Mouse (Mus musculus) lung, adult 18-20 months (tissue): ENCODE data around the gene Tdrd6.

Experiments
- DNase-seq, 2 experiments: peaks; one replicate each; pipeline ENCODE4 v3.0.0; 2022; ENCODE audit warnings: mixed read lengths in 2 of 2

The Tdrd6 gene

DNA sequence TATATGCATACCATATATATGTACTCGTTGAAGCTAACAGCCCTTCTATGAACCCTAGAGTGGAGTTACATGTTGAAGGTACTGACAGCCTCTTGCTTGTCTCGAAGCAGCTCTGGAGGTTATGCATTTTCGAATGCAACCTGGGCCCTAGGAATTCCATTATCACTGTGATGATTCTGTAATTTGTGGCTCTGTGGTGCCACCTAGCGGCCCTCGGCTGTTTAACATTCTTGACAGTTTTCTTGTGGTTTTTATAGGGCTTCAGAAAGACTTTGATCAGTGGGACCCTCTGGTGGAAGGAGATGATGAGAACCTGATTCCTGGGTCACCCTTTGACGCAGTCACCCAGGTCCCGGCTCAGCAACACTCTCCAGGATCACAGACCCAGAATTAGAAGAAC lies 18.5 kb downstream of the Tdrd6 start:
- peak; percentile 6 to 9 for DNase-seq

DNA sequence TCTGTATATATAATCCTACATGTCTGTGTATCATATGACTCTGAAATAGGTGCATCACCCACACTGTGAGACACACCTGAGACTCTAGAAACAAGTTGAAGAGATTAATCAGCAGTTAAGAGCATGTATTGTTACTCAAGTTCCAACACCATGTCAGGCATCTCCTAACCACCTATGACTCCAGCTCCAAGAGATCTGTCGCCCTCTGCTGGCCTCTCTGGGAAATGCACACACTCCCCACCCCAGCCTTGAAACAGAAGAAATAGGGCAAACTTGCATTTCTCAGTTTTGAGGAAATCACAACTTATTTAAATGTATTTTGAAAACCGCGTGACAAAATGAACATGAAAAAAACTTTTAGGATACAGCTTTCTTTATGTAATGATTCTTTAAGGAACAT lies 23.4 kb downstream of the Tdrd6 start:
- peak; percentile 49 for DNase-seq

DNA sequence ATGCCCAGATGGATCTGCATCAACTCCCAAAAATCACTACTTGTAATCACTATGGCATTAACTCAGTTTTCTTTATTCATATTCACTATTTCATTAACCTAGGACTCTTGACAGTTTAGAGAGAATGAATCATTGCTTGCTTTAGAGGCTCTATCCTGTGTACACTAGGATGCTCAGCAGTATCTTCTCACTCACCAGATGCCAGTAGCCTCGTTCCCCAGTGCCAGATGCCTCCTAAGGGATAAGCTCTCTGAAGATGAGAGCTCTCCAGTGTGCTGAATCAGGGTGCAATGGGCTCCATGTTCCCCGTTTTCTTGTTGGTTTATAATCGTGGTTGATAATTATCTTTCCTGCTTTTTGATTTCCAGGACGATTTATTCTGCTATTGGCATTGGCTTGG lies 31.4 kb downstream of the Tdrd6 start:
- no peak for DNase-seq

DNA sequence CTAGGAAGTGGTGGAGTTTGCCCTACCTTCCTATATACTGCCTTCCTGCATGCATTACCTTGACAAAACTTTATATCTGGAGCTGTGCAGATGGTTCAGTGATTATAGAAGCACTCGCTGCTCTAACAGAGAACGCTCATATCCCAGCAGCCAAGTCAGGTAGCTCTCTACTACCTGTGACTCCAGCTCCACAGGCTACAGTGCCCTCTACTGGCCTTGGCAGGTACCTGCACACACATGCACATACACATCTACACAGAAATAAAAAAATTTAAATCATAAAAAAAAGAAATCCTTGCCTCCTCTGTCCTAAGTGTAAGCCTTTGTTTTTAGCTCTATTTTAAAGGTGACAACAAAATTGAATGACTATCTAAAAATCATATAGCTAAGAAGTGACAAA lies 32.4 kb downstream of the Tdrd6 start:
- no peak for DNase-seq

DNA sequence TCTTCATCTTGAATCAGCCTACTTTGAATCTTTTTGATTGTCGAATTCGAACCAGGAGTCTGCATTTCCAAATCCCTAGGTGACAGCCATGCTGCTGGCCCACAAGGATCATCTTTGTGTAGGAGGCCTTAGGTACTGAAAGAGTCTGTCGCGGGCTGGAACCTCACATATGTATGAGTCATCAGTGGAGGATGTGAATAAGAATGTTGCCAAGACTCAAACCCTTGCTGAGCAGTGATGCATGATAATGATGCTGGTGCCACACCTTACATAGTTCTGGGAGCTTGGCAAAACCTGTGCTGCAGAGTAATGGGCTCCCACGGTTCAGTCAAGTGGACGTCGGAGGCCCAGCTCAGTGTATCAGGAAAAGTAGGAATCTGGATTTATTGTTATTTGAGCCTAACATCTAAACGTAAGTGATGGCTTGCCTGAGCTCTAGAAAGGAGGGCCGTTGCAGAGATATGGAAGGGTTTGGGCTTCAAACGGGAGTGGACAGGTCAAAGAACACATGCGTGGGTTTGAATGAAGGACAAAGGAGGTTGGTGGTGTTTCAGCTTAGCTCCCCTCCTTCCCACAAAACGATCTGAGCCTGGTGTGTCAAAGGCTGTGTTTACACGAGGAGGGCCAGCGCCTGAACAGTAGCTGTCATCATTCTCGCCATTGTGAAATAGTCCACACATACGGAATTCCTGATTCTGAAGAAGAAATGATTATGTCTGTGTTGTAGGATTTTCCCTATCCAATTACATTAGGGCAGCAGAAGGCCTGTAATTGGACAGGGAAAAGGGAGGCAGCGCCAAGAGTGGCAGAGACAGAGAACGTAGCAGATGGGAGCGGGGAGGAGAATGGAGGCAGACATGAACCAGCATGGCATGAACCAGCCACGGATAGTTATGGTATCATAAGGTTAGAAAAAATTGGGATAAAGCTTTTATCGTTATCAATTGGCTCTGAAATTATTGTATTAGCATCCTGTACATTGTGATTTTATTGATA lies 37.5 kb downstream of the Tdrd6 start:
- no peak for DNase-seq

DNA sequence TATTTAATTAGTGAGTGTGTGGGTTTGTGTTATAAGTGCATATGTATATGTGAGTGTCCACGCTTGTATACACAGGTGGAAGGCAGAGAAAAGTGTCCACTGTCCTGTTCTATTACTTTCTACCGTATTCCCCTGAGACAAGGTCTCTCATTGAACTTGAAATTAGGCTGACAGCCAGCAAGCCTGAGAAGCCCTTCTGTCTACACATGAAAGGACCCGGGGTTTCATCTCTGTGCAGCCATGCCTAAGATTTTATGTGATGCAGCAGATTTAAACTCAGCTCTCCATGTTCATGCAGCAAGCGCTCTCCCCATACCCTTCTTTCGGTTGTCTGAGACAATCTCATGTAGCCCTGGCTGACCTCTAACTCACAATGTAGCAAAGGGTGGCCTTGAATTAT lies 39.6 kb downstream of the Tdrd6 start:
- DNase-seq = no peak

DNA sequence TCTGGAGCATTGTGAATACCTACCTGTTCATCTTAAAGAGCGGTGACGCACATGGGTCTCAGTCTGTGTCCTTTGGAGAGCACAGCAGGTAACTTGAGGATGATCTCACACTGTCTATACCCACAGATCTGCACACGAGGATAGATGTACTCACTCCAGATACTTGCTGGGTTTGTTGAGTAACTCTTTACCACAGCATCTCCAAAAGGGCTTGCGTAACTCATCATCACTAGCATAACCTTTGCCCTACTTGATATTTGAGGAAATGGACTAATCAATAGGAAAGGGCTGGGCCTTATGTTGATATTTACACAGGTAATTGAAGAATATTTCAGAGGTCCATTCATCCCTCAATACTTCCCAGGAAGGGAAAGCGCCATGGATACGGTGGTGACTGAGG lies 40.3 kb downstream of the Tdrd6 start:
- DNase-seq = no peak

DNA sequence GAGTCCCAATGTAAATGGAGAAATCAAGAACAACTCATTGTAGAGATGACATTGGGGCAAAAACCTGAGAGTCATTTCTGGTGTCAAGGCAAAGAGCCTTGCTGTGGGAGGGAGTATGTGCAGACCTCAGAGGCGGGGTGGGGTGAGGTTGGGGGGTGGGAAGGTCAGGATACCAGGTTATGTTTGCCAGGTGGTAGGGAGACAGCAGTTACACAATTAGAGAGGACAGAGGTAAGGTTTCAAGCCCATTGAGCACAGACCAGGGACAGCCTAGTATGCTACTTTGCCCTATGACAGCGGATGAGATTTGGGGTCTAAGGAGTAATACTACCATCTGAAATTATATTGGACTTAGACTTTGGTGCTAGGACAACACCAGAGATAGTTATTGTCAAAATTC lies 42.8 kb downstream of the Tdrd6 start:
- no peak for DNase-seq

DNA sequence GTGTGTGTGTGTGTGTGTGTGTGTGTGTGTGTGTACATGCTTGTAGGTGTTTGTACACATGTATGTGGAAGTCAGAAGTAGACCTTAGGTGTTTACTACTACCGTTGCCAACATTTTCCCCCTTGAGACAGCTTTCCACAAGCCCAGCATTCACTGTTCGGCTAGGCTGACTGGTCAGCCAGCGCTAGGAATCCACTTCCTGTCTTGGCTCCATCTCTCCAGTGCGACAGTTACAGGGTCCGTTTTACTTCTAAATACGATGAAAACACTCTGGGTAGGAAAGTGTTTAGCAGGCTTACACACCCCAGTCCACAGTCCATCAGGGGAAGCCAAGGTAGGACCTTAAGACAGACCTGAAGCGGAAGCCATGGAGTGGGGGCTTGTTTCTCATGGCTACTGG lies 45.3 kb downstream of the Tdrd6 start:
- no peak for DNase-seq

DNA sequence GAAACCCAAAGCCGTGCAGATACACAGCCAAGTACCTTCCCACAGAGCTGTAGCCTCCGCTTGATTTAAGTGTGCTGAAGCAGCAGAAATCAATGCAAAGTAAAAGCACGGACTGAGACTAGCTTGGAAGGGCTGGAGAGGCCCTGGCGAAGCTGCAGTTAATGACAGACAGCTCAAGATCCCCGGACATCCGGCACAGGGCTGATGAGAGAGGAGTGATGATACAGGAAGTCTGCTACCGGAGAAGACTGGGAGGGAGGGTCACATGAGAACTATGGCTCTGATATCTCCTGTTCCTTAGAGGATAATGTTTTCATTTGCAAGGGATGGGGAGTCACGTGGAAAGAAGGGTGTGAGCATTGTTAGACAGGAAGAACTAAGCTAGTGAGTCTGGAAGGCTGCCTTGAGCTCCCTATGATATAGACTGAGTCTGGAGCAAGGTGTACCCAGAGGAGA lies 49.1 kb downstream of the Tdrd6 start:
- no peak for DNase-seq

DNA sequence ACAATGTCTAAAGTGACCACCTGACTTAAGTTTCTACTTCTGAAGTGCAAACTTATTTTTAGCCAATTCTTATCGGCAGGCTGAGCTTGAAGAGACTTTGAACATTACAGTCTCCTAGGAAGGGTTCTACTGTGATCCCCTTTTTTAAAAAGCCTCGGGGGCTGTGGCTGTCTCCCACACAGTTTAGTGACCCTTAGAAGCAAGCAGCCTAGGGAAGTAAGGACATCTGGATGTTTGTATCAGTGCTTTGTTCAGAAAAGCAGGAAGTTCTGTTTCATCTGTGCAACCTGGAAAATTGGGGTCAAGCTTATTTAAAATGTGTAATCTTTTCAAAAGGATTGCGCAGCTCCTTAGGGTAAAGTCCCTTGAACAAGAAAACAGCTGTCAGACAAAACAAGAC lies 49.6 kb downstream of the Tdrd6 start:
- no peak for DNase-seq

DNA sequence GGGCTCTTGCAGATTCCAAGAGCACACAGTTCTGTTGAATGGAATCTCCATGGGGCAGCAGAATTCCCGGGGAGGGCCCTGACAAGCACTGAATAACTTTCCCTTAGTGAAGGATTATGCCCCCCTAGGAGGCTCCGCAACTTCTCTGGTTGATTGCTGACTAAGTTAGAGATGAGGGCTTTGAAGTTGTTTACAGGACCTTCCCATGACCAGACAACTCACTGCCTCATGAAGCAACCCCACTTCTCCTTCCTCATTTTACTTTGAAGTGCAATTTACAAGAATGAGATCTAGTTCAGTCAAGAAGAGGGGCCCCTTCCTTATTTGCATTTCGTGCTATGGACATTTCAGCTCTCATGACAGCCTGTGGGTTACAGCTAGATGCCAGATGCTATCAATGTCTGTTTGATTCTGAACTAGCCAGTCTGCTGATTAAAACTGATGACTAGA lies 56.5 kb downstream of the Tdrd6 start:
- DNase-seq = peak in 1 of 2 experiments; percentile 18

DNA sequence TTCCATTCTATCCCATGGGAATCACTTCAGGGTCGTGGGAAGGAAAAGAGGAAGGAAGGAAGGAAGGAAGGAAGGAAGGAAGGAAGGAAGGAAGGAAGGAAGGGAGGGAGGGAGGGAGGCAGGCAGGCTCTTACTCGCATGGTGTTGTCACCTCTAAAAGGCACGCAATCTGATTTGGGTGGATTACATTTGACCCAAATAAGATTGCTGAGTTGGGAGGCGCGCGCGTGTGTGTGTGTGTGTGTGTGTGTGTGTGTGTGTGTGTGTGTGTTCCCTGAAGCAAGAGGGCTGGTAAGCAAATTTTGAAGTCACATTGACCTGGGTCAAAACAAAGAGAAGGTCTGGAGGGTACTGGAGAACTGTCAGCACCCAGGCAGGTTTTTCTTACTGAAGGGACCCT lies 60.8 kb downstream of the Tdrd6 start:
- DNase-seq = no peak

DNA sequence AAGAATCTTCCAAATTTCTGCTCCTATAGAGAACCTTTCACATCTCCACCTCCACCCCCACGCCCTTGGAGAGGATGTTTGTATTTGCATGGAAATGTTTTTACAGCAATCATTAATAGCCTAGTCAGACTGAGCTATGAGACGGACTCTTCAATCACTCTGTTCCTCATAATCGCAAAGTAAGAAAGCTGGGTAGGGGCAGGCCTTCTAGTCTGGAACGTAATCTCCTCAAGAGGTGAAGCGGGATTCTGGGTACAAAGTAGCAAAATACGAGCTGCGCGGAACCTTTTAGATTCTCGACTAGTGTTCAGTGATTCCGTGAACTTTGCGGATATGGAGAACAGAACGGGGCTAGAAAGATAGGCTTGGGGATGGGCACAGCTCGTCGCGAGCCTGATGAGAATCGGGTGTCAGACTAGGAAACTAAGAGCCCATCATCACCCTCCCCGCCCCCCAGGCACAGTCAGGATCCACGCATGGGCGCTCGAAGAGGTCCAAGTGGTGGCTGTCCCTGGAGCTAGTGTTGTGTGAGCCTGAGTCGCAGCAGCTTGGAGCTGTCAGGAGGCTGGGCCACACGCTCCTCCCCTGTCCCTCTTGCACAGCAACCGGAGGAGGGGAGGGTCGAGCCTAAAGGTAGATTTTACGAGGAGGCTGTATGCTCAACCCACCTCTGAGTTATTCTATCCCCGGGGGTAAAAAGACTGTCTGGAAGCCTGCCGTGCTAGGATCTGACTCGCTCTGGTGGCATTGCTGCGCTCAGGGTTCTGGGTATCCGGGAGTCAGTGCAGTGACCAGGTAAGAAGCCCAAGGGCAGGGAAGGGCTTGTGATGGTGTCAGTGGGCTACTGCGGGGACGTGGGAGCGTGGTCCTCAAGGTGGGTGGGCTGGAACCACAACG lies 61.9 kb downstream of the Tdrd6 start, which contains the start of gene Pla2g7:
Gene Pla2g7 (plus strand): TSS at position 107 of the 897 bp plus-strand sequence.
- no peak for DNase-seq

DNA sequence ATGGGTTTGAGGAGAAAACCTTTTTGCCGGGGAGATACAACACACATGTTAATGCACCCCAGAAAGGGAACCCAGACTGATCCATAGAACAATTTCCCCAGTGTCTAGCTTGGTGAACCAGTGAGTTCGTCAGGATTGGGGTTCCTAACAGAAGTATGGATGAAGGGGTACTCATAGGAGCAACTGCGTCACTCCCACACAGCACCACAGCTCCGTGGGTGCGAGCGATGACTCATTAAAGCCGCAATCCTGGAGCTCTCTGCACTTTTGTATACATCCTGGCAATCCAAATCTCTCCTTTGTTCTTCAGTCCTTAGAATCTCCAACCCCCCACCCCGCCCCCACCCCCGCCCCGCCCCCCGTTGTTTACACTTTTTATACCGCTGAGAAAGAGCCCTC lies 62.5 kb downstream of the Tdrd6 start:
- no peak for DNase-seq
